Mouse (Mus musculus): ENCODE data around the gene Daam1. TPM values are rescaled to one million over a fixed set of nuclear protein-coding genes. Genes with fewer than 3 reads are reported as not detected.
A peak's percentile ranks its signal among the peaks of the same experiment; 100 is the strongest.

Daam1 gene
- polyA plus RNA-seq, 2 experiments: 10.5 to 13.3 TPM

DNA sequence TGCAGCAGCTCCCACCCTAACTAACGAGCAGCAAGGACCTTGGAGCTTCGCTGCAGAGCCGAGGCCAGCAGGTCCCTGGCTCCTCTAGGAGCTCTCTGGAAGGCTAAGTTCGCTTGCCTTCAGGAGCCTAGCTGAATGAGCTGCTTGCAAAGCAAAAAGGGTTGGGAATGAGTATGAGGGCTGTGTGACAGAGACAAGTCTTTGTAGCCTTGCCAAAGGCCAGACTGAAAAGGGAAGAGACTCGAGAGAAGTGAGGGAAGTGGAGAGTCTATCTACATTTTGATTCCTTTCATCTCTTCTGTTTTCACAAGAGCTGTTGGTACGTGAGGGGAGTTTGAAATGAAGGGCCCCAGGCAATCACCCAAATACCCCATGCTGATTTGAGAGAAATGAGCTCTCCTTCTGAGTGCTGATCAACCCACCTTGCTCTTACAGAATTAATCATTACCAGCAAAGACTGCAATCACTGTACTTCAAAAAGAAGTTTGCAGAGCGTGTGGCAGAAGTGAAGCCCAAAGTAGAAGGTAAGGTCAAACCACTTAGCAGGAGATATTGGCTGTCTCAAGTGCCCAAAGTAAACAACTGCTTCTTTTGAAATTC, 145.6 kb downstream of the Daam1 start:
- ATAC-seq (ENCODE audit: insufficient read depth) (no peak), DNase-seq (ENCODE audit: low read depth in 3 of 3, low spot score in 3 of 3) (no peak)
- peaks cover 55% of the 10 kb centered on the region for H3K36me3 ChIP-seq (replicated peaks; ENCODE audit: control insufficient read depth, insufficient read depth, low read depth)
- no peaks in the 10 kb centered on the region for H3K27me3 ChIP-seq (ENCODE audit: control insufficient read depth, insufficient read depth, low read length)
- H3K4me3 ChIP-seq (ENCODE audit: insufficient read depth in 1 of 2, low read depth in 2 of 2, low read length in 2 of 2): no peak overlapping the region
- TF ChIP-seq CTCF (IDR thresholded peaks at IDR 0.05; ENCODE audit: low read depth): no peak
- no peak for TF ChIP-seq EP300 (IDR thresholded peaks at IDR 0.05; ENCODE audit: low read depth)
- H3K4me1 ChIP-seq (replicated peaks; ENCODE audit: control insufficient read depth in 2 of 2, insufficient read depth in 2 of 2, low read length in 1 of 2): peaks cover 12 to 22% of the 10 kb centered on the region in 2 experiments
- H3K4me2 ChIP-seq (ENCODE audit: low read depth): no peak overlapping the region
- WGBS (ENCODE audit: insufficient replicate concordance): 68% methylated on average over 7 of the region's 7 CpGs
- H3K27ac ChIP-seq: no peak overlapping the region
- no peaks in the 10 kb centered on the region for H3K9me3 ChIP-seq (ENCODE audit: control insufficient read depth, low read length)
- H3K9ac ChIP-seq (replicated peaks): no peak overlapping the region

DNA sequence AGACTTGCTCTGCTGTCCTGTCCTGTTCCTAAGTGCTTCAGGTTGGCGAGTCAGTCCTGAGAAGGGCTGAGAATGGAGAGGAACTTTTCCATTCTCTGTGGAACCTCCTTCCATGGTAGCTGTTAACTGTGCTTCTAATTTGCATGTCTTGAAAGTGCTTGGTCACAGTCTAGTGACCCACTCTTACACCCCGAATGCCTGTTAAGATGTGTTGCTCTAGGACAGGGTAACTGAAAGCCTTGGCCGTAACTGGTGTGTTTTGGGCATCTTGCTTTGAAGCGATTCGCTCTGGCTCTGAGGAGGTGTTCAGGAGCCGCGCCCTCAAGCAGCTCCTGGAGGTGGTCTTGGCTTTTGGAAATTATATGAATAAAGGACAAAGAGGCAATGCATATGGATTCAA, 146.5 kb downstream of the Daam1 start:
- 82% methylated on average over 7 of the region's 7 CpGs for WGBS (ENCODE audit: insufficient replicate concordance)
- Histone ChIP-seq H3K4me3 (ENCODE audit: insufficient read depth in 1 of 2, low read depth in 2 of 2, low read length in 2 of 2) (no peak overlapping the region), H3K27me3 (ENCODE audit: control insufficient read depth, insufficient read depth, low read length) (no peaks in the 10 kb centered on the region), H3K4me2 (ENCODE audit: low read depth) (no peak overlapping the region), H3K9me3 (ENCODE audit: control insufficient read depth, low read length) (no peaks in the 10 kb centered on the region), H3K27ac (no peak overlapping the region), H3K4me1 (replicated peaks; ENCODE audit: control insufficient read depth in 2 of 2, insufficient read depth in 2 of 2, low read length in 1 of 2) (peaks cover 12 to 21% of the 10 kb centered on the region in 2 experiments), H3K36me3 (replicated peaks; ENCODE audit: control insufficient read depth, insufficient read depth, low read depth) (peaks cover 53% of the 10 kb centered on the region), H3K9ac (replicated peaks) (no peak overlapping the region)
- TF ChIP-seq CTCF (IDR thresholded peaks at IDR 0.05; ENCODE audit: low read depth) (no peak), EP300 (IDR thresholded peaks at IDR 0.05; ENCODE audit: low read depth) (no peak)
- ATAC-seq (ENCODE audit: insufficient read depth) (no peak), DNase-seq (ENCODE audit: low read depth in 3 of 3, low spot score in 3 of 3) (no peak)

DNA sequence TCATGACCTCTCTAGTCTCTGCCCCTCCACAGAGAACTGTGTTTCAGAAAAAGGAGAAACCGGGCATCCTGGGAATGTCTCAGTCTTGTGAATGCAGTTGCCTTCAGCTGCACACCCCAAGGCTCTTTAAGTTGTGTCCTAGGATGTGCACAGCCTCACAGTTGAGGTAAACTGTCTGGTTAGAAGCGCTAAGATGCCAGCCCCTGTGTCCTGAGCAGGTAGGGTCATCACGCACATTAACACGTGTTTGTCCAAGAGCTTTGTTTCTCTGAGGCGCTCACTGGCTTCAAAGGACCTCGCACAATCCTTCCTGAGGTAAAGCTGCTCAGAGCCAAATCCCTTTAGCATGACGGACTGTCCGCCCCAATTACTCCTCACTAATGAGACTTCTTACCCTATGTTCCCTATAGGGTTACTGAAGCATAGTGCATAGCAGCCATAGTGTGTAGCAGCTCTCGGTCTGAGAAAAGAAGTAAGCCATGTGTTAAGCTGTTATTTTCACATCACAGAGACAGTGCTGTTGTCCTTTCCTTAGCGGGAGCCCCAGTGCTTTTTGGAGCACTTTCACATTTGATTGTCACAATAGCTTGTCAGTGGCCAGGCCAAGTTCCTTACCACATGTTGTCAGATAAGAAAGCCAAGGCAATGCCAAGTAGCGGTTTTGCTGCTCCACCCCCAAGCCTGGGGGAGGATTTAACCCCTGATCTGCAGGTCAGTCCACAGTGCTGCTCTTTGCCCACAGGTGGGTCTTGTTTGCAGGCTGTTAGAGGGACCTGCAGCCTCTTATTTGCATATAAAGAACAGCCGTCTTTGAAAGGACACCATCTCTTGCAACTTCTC, 147.9 kb downstream of the Daam1 start:
- Histone ChIP-seq H3K27me3 (ENCODE audit: control insufficient read depth, insufficient read depth, low read length) (no peaks in the 10 kb centered on the region), H3K4me3 (ENCODE audit: insufficient read depth in 1 of 2, low read depth in 2 of 2, low read length in 2 of 2) (no peak overlapping the region), H3K9me3 (ENCODE audit: control insufficient read depth, low read length) (no peaks in the 10 kb centered on the region), H3K4me1 (replicated peaks; ENCODE audit: control insufficient read depth in 2 of 2, insufficient read depth in 2 of 2, low read length in 1 of 2) (peaks cover 12 to 21% of the 10 kb centered on the region in 2 experiments), H3K36me3 (replicated peaks; ENCODE audit: control insufficient read depth, insufficient read depth, low read depth) (peaks cover 55% of the 10 kb centered on the region), H3K27ac (no peak overlapping the region), H3K9ac (replicated peaks) (no peak overlapping the region), H3K4me2 (ENCODE audit: low read depth) (peak overlapping the region; percentile 41)
- TF ChIP-seq EP300 (IDR thresholded peaks at IDR 0.05; ENCODE audit: low read depth) (peak; percentile 59), CTCF (IDR thresholded peaks at IDR 0.05; ENCODE audit: low read depth) (no peak)
- WGBS (ENCODE audit: insufficient replicate concordance): 32% methylated on average over 12 of the region's 12 CpGs
- peak; percentile 31 to 43 (median 41) for DNase-seq (ENCODE audit: low read depth in 3 of 3, low spot score in 3 of 3)
- peak; percentile 73 for ATAC-seq (ENCODE audit: insufficient read depth)

DNA sequence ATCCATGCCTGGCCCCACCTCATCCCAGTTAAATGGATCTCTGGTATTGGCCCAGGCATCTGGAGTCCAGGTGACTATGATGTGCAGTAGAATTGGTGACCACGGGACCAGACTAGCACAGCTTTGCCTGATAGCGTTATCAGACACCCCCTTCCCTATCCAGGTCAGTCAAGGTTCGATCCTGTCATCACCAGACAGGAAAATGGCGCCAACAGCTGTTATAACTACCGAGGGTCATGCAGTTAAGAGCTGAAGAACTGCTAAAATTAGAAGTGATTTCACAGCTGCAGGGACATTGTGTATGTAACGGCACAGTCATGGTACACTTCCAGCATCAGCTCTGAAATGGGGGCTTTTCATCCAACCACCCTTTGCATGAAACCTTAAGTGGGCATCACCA, 149.3 kb downstream of the Daam1 start:
- peaks cover 12 to 21% of the 10 kb centered on the region in 2 experiments for H3K4me1 ChIP-seq (replicated peaks; ENCODE audit: control insufficient read depth in 2 of 2, insufficient read depth in 2 of 2, low read length in 1 of 2)
- no peak overlapping the region for H3K9ac ChIP-seq (replicated peaks)
- H3K9me3 ChIP-seq (ENCODE audit: control insufficient read depth, low read length): no peaks in the 10 kb centered on the region
- H3K27me3 ChIP-seq (ENCODE audit: control insufficient read depth, insufficient read depth, low read length): no peaks in the 10 kb centered on the region
- no peak for TF ChIP-seq CTCF (IDR thresholded peaks at IDR 0.05; ENCODE audit: low read depth)
- TF ChIP-seq EP300 (IDR thresholded peaks at IDR 0.05; ENCODE audit: low read depth): no peak
- ATAC-seq (ENCODE audit: insufficient read depth) (no peak), DNase-seq (ENCODE audit: low read depth in 3 of 3, low spot score in 3 of 3) (no peak)
- no peak overlapping the region for H3K4me3 ChIP-seq (ENCODE audit: insufficient read depth in 1 of 2, low read depth in 2 of 2, low read length in 2 of 2)
- no peak overlapping the region for H3K27ac ChIP-seq
- H3K36me3 ChIP-seq (replicated peaks; ENCODE audit: control insufficient read depth, insufficient read depth, low read depth): peaks cover 48% of the 10 kb centered on the region
- H3K4me2 ChIP-seq (ENCODE audit: low read depth): no peak overlapping the region
- 27% methylated on average over 6 of the region's 6 CpGs for WGBS (ENCODE audit: insufficient replicate concordance)

DNA sequence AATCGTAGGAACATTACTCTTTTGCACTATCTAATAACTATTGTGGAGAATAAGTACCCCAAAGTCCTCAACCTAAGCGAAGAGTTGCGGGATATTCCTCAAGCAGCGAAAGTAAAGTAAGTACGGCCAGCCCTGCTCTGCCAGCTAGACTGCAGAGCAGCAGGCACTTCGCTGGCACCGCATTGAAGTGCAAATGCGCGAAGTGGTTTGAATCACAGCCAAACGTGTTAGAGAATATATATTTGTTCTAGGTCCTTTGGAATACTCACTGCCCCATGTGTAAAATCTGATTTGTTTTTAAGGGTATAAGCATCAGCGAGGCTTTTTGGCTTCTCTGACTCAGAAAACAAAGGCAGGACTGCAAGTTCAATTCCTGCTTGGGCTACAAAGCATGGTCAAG, 149.9 kb downstream of the Daam1 start:
- WGBS (ENCODE audit: insufficient replicate concordance): 89% methylated on average over 11 of the region's 11 CpGs
- no peak overlapping the region for H3K4me3 ChIP-seq (ENCODE audit: insufficient read depth in 1 of 2, low read depth in 2 of 2, low read length in 2 of 2)
- ATAC-seq (ENCODE audit: insufficient read depth) (no peak), DNase-seq (ENCODE audit: low read depth in 3 of 3, low spot score in 3 of 3) (no peak)
- H3K36me3 ChIP-seq (replicated peaks; ENCODE audit: control insufficient read depth, insufficient read depth, low read depth): peaks cover 47% of the 10 kb centered on the region
- no peak overlapping the region for H3K4me2 ChIP-seq (ENCODE audit: low read depth)
- H3K9ac ChIP-seq (replicated peaks): no peak overlapping the region
- no peak for TF ChIP-seq CTCF (IDR thresholded peaks at IDR 0.05; ENCODE audit: low read depth)
- TF ChIP-seq EP300 (IDR thresholded peaks at IDR 0.05; ENCODE audit: low read depth): no peak
- H3K9me3 ChIP-seq (ENCODE audit: control insufficient read depth, low read length): no peaks in the 10 kb centered on the region
- H3K27ac ChIP-seq: no peak overlapping the region
- peaks cover 12 to 21% of the 10 kb centered on the region in 2 experiments for H3K4me1 ChIP-seq (replicated peaks; ENCODE audit: control insufficient read depth in 2 of 2, insufficient read depth in 2 of 2, low read length in 1 of 2)
- H3K27me3 ChIP-seq (ENCODE audit: control insufficient read depth, insufficient read depth, low read length): no peaks in the 10 kb centered on the region

Data from liver, embryonic 14.5 days (tissue).